Mouse (Mus musculus) midbrain, embryonic 13.5 days (tissue): ENCODE measurements around the gene Brsk2. TPM values are rescaled to one million over a fixed set of nuclear protein-coding genes. Genes with fewer than 3 reads are reported as not detected.
"Not testable (repeated sequence)": the region's sequence is repeated elsewhere in the genome, so short reads cannot be mapped to it uniquely, and the experiment has no call there.

Experiments used
- ATAC-seq: fragments of 200-750 bp; cut with Nextera tagmentation; 2 replicates; pipeline ENCODE4 v1.8.0; 2017; ENCODE audit warnings: mild to moderate bottlenecking, moderate TSS enrichment, moderate library complexity
- H3K27ac ChIP-seq: fragments of 300-500 bp; sonication (generic); 2 replicates; pipeline ENCODE4 v1.5.1; 2015; ENCODE audit warnings: inconsistent platforms, mild to moderate bottlenecking, moderate library complexity
- H3K27me3 ChIP-seq: fragments of 300-500 bp; sonication (generic); 2 replicates; pipeline ENCODE4 v1.6.1; 2015; ENCODE audit warnings: mild to moderate bottlenecking, inconsistent platforms
- H3K36me3 ChIP-seq: fragments of 300-500 bp; sonication (generic); 2 replicates; pipeline ENCODE4 v1.6.1; 2015; ENCODE audit warnings: mild to moderate bottlenecking, inconsistent platforms
- H3K4me1 ChIP-seq: fragments of 300-500 bp; sonication (generic); replicated peaks from 2 replicates; pipeline ENCODE4 v1.6.1; 2015; ENCODE audit warnings: inconsistent platforms
- H3K4me2 ChIP-seq: fragments of 300-500 bp; sonication (generic); replicated peaks from 2 replicates; pipeline ENCODE4 v1.6.1; 2015; ENCODE audit warnings: moderate library complexity, mild to moderate bottlenecking, inconsistent platforms
- H3K4me3 ChIP-seq: fragments of 300-500 bp; sonication (generic); replicated peaks from 2 replicates; pipeline ENCODE4 v1.5.1; 2015; ENCODE audit warnings: mild to moderate bottlenecking, inconsistent platforms
- H3K9ac ChIP-seq: fragments of 300-500 bp; sonication (generic); replicated peaks from 2 replicates; pipeline ENCODE4 v1.6.1; 2015; ENCODE audit warnings: mild to moderate bottlenecking, inconsistent platforms
- H3K9me3 ChIP-seq: fragments of 300-500 bp; sonication (generic); 2 replicates; pipeline ENCODE4 v1.6.1; 2016; ENCODE audit warnings: mild to moderate bottlenecking, inconsistent platforms
- WGBS: fragments of 180-500 bp; shearing (Covaris S2); methylation state at CpG from one replicate; pipeline ENCODE4 v1.1.7; 2015; 5-methylcytosine and 5-hydroxymethylcytosine counted together
- polyA plus RNA-seq: library from polyadenylated mRNA; unstranded; fragments of >200 nt; fragmentation: Nextera tagmentation; extraction: Ambion mirVana; gene quantifications from 2 replicates; pipeline ENCODE4 v1.2.1, GENCODE M21; 2015

The Brsk2 gene
- polyA plus RNA-seq, result 27.5 and 29.4 TPM in 2 replicates

DNA sequence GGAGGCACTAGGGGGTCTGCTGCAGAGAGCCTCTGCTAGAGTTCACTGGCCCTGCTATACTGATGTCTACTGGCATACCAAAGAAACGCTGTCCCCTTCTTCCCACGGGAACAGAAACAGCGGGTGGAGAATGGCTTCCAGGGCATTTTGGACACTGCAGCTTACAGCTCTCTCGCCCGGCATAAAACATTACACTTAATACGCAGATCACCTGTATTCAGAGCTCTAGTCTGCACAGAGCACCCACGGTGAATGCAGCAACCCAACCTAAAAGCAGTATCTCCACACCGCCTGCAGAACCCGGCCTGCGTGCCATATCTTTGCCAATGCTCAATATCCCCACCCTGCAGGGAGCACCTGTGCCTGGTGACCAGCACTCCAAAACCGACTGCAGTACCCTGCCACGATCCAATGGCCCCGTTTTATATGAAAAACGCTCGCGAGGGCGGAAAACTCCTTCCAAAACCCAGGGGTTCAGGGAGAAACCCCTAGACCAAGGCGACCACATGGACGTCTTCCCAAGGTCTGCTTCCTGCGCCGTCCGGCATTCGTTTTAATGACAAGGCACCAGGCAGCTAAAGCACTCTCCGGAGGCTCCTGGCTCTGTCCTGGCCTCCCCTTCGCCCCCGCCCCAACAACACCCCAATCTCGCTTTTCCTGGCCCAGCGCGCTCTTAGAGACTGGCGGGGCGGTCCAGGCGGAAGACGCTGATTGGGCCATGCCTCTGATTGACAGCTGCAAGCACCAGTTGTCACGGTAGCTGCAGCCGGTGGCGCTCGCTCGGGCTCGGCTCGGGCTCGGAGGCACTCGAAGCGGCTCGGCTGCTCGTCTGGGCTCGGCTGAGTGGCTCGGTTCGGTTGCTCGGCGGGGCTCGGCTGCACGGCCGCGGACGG is at the start of gene Brsk2:
Gene Brsk2 (plus strand): TSS at position 846 of the 893 bp plus-strand sequence.
- Histone ChIP-seq H3K4me2 (peak within 1 kb of the TSS; percentile 96), H3K4me1 (peaks cover 75% of the 10 kb centered on the region), H3K4me3 (peak within 1 kb of the TSS; percentile 95), H3K9ac (peak within 1 kb of the TSS; percentile 100), H3K27me3 (no peaks in the 10 kb centered on the region), H3K36me3 (peaks cover 11% of the 10 kb centered on the region), H3K9me3 (no peaks in the 10 kb centered on the region), H3K27ac (peak within 1 kb of the TSS; percentile 99)
- peak; percentile 90 for ATAC-seq
- 2% methylated on average over 55 of the region's 55 CpGs for WGBS

DNA sequence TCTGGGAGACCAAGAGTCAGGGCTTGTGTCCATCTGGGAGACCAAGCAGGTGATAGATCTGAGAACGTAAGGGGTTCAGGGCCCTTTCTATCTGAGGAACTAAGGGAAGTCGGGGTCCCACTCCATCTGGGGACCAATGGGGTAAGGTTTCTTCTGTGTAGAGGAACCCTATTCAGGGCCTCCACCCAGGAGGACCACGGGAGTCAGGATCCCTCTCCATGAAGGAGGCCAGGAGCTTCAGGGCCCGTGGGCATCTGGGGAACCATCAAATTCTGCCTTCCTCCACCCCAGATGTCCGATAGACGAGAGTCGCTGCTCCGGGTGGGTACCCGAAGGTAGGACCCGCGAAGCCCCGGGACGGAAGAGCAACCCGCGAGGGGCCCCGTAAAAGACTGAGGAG is 47.7 kb upstream of the Brsk2 start:
- Histone ChIP-seq H3K27me3 (peaks cover 18% of the 10 kb centered on the region; the same call in 1 of the 2 replicates), H3K4me2 (peak overlapping the region; percentile 61), H3K9me3 (no peaks in the 10 kb centered on the region), H3K4me3 (peak overlapping the region; percentile 67), H3K4me1 (peaks cover 39% of the 10 kb centered on the region), H3K36me3 (no peaks in the 10 kb centered on the region), H3K27ac (peak overlapping the region; percentile 78), H3K9ac (peak overlapping the region; percentile 89)
- ATAC-seq, result peak; percentile 64
- WGBS, result under 1% methylated on average over 16 of the region's 16 CpGs

DNA sequence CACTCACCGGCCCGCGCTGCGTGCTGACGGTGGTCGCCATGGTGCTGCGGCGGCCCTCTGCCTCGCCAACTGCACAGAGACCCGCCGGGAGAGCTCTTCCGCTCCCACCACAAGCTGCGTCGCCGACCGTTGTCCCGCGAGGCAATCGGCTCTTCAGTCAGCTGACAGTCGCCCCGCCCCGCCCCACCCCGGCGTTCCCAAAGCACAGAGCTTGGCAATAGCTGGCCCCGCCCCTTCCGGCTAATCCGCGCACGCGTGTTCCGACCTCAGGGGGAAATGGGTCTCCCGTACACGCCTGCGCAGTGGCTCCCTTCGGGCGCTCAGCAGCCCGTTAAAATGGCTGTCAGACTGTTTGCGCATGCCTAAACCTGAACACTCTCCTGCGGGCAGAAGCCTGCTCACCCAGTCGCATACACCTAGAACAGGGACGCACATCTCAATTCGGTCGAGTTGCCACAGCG is 47.3 kb upstream of the Brsk2 start:
- peak overlapping the region; percentile 67 for H3K4me3 ChIP-seq
- peaks cover 35% of the 10 kb centered on the region for H3K4me1 ChIP-seq
- ATAC-seq, result peak; percentile 97
- H3K36me3 ChIP-seq, result no peaks in the 10 kb centered on the region
- H3K9ac ChIP-seq, result peak overlapping the region; percentile 89
- H3K9me3 ChIP-seq, result no peaks in the 10 kb centered on the region
- peak overlapping the region; percentile 78 for H3K27ac ChIP-seq
- H3K27me3 ChIP-seq, result peaks cover 18% of the 10 kb centered on the region; the same call in 1 of the 2 replicates
- WGBS, result under 1% methylated on average over 44 of the region's 44 CpGs
- peak overlapping the region; percentile 61 for H3K4me2 ChIP-seq

DNA sequence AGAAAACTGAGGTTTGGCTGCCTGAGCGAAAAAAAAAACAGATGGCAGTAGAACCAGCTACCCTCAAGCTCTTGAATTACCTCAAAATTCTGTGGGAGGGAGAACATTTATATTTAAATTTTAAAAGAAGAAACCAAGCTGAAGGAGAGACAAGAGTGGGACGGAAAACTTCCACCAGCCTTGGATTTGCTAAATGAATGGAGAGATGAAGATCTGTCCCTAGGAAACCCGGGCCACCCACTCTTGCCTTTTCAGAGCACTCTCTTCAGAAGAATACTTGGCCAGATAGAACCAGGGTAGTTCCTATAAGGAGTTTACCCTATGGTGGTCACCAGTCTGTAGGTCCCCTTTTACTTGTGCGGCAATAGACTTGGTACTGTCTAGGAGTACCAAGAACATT is 46.8 kb upstream of the Brsk2 start:
- 68% methylated on average over 4 of the region's 4 CpGs for WGBS
- Histone ChIP-seq H3K4me1 (peaks cover 35% of the 10 kb centered on the region), H3K4me3 (peak overlapping the region; percentile 67), H3K9me3 (no peaks in the 10 kb centered on the region), H3K4me2 (peak overlapping the region; percentile 53), H3K9ac (peak overlapping the region; percentile 58), H3K27me3 (peaks cover 21% of the 10 kb centered on the region; the same call in 1 of the 2 replicates), H3K36me3 (no peaks in the 10 kb centered on the region), H3K27ac (peak overlapping the region; percentile 78)
- ATAC-seq, result no peak

DNA sequence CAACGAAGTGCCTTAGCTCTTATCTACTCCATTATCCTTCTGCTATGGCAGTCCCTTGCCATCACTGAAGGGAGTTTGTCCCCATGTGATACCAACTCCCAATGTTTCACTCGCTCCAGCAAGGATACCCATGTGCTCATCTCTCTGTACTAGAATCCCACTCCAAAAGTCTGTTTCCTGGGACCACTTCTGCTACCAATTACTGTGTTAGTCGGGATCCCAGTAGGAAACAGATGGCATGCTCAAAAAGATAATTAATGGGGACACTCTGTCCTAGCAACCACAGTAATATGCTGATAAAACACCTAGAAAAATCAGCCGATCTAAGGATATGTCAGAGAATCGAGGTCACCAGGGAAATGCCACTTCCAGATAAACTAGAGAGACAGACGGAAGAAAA is 41.0 kb upstream of the Brsk2 start:
- Histone ChIP-seq H3K4me2 (no peak overlapping the region), H3K4me1 (peaks cover 19% of the 10 kb centered on the region), H3K9ac (no peak overlapping the region), H3K9me3 (no peaks in the 10 kb centered on the region), H3K27ac (no peak overlapping the region), H3K4me3 (no peak overlapping the region), H3K27me3 (peaks cover 31% of the 10 kb centered on the region; the same call in 1 of the 2 replicates), H3K36me3 (no peaks in the 10 kb centered on the region)
- 75% methylated on average over 6 of the region's 6 CpGs for WGBS
- no peak for ATAC-seq

DNA sequence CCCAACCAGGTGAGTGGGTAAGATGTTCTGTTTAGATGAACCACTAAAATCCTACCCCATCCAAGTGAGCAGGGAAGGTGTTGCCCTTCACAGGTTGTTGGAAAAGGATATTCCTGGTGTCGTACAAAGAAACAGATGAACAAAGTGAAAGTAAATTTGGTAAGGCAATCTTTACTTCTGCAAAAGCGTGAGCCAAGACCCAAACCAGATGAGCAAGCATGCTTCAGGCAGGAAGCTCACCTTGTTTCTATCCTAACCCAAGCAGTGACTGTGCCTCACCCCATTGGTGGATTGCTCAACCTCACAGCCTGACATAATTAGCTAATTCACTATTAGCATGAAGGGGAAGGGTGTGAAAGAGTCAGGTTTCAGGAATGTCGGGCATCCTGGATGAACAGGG is 38.2 kb upstream of the Brsk2 start:
- Histone ChIP-seq H3K4me3 (no peak overlapping the region), H3K9ac (no peak overlapping the region), H3K36me3 (no peaks in the 10 kb centered on the region), H3K4me1 (peaks cover 19% of the 10 kb centered on the region), H3K27me3 (peaks cover 23% of the 10 kb centered on the region), H3K4me2 (no peak overlapping the region), H3K9me3 (no peaks in the 10 kb centered on the region), H3K27ac (no peak overlapping the region)
- 79% methylated on average over 3 of the region's 3 CpGs for WGBS
- no peak for ATAC-seq

DNA sequence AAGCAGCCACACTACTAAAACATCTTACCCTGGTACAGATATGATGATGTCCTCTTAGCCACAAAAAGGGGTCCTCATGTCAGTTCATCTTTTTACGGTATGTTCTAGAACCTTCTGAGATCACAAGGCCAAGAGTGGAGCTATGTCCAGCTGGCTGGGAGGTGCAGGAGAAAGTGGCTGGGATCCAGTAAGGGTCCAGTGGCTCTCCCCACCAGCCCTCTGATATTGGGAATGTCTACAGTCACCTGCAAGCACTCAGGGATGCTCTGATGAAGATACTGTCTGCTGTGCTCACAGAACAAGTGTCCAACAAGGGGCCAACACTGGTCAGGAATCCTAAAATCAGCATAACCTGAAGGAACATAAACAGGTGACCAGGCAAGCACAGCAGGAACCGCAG is 31.1 kb upstream of the Brsk2 start, which contains the start of gene Tollip:
Gene Tollip (minus strand): TSS at position 101 of the 400 bp plus-strand sequence.
- 90% methylated on average over 2 of the region's 2 CpGs for WGBS
- Histone ChIP-seq H3K36me3 (no peaks in the 10 kb centered on the region), H3K9me3 (no peaks in the 10 kb centered on the region), H3K9ac (no peak within 1 kb of the TSS), H3K27me3 (peaks cover 6% of the 10 kb centered on the region), H3K4me3 (no peak within 1 kb of the TSS), H3K27ac (no peak within 1 kb of the TSS), H3K4me2 (no peak within 1 kb of the TSS), H3K4me1 (peaks cover under 1% of the 10 kb centered on the region; the same call in 1 of the 2 replicates)
- no peak for ATAC-seq

DNA sequence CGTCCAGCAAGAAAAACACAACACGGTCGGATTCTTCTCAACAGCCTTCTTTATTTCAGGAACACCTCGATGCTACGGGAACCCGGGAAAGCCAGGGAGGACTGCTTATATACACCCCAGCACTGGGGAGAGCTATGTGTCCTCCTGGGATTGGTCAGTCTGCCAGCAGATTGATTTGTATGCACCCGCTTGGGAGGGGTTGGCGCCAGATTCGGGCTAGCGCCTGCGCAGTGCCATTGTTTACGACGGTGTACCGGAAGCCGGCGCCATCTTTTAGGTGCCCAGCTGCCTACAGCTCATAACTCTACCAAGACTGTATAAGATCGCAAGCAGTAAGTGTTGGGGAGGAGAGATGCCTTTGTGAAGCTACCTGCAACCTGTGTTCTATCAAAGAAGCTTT is 25.4 kb upstream of the Brsk2 start:
- WGBS, result 93% methylated on average over 17 of the region's 17 CpGs
- not testable (repeated sequence) for H3K36me3 ChIP-seq, H3K27ac ChIP-seq, H3K9me3 ChIP-seq, H3K9ac ChIP-seq, H3K4me3 ChIP-seq, H3K27me3 ChIP-seq, ATAC-seq, H3K4me2 ChIP-seq, H3K4me1 ChIP-seq

DNA sequence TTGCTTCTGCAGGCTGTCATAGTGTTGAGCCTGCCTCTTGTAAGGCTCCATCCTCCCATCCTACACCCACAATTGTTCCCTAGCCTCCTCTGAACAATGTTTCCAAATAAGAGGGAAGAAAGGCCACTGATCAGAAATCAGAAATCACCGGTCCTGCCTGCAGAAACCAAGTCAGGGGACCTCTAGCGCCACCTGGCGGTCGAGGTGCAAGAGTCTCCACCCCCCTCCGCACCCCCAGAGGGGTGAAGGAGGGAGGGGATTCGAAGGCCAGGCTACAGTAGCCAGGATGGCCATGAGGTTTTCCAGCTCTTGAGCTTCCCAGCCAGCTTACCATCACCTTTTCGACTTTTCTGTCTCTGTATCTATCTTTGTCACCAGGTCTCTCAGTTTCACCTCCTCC is 24.6 kb upstream of the Brsk2 start:
- 6% methylated on average over 7 of the region's 7 CpGs for WGBS
- H3K4me2 ChIP-seq, result no peak overlapping the region
- H3K4me1 ChIP-seq, result no peaks in the 10 kb centered on the region
- H3K27me3 ChIP-seq, result no peaks in the 10 kb centered on the region
- no peaks in the 10 kb centered on the region for H3K36me3 ChIP-seq
- no peak overlapping the region for H3K9ac ChIP-seq
- no peaks in the 10 kb centered on the region for H3K9me3 ChIP-seq
- ATAC-seq, result 0 out of 2 replicates have a peak, but pooled peaks have one; percentile 65
- H3K4me3 ChIP-seq, result no peak overlapping the region
- H3K27ac ChIP-seq, result no peak overlapping the region

DNA sequence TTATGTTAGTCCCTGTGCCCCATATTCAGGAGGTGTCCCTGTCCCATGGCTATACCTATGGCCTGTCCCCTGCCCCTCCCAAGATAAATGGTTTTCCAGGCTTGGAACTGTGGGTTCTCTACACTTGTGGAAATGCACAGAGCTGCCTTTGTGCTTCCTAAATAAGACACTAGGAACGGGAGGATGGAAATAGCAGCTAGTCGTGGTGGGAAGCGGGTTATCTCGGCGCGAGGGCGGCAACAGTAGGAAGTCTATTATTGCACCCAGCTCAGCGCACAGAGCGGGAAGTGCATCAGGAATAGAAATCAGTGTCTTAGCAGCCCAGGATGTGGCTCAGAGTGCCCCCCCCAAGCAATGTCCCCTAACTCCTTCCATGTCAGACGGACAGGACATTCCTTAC is 20.9 kb upstream of the Brsk2 start:
- H3K4me2 ChIP-seq, result no peak overlapping the region

DNA sequence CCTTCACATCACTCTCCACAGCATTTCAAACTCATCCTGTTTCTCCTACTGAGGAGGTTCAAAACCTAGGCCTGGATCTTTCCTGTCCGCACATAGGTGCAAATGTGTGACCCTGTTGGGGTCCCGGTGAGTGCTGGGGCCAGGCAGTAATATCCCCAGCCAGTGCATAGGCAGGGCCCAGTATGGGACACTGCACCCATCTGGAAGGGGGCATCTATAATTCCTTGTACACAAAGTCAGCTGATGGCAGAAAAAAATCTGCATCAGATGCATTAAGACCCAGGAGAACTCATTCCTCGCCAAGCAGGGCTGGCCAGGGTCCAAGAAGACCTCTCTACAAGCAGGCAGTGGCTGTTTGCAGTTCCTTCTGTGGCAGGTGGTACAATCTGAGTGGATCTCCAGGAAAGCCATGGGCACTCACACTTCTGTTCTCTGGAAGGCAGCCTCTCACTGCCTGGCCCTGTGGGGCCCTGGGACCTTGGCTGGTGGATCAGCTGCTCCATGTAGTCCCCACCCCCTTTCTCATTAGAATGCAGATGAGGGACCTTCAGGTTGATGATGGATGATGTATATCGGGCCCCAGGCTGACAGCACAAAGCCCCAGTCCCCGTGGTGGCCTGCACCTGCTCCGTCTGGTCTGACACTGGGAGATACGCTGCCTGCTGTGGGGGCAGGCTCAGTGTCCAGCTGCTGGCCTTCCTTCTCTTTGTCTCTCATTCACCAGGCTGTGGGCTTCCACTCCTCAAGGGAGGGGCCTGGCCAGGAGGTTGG is 15.2 kb upstream of the Brsk2 start:
- peak; percentile 93 for ATAC-seq
- 31% methylated on average over 7 of the region's 7 CpGs for WGBS
- no peak overlapping the region; the same call in 1 of the 2 replicates for H3K9ac ChIP-seq
- 0 out of 2 replicates have a peak, but pooled peaks cover 2% of the 10 kb centered on the region for H3K27me3 ChIP-seq
- H3K9me3 ChIP-seq, result no peaks in the 10 kb centered on the region
- H3K4me2 ChIP-seq, result no peak overlapping the region
- H3K4me3 ChIP-seq, result no peak overlapping the region
- peak overlapping the region; percentile 75 for H3K27ac ChIP-seq
- H3K4me1 ChIP-seq, result peaks cover 14% of the 10 kb centered on the region
- H3K36me3 ChIP-seq, result no peaks in the 10 kb centered on the region

More for the DNA sequence above, 20.9 kb upstream of the Brsk2 start:
- ATAC-seq, result no peak
- Histone ChIP-seq H3K36me3 (no peaks in the 10 kb centered on the region), H3K4me3 (no peak overlapping the region), H3K4me1 (no peaks in the 10 kb centered on the region; the same call in 1 of the 2 replicates), H3K27ac (no peak overlapping the region), H3K9me3 (no peaks in the 10 kb centered on the region), H3K27me3 (no peaks in the 10 kb centered on the region), H3K9ac (no peak overlapping the region)
- 80% methylated on average over 10 of the region's 10 CpGs for WGBS
